Mouse (Mus musculus) central nervous system, embryonic 18 days (tissue): ENCODE measurements around the gene Ddhd1. TPM values are rescaled to one million over a fixed set of nuclear protein-coding genes. Genes with fewer than 3 reads are reported as not detected.

ENCODE experiments used
- polyA plus RNA-seq: library from polyadenylated mRNA; depleted of rRNA; stranded (reverse); fragments of >200 nt; gene quantifications from 2 replicates; pipeline ENCODE4 v1.2.3, GENCODE M21; 2012; rRNA removed

The Ddhd1 gene
- 48.9 and 53.0 TPM in 2 replicates for polyA plus RNA-seq

DNA sequence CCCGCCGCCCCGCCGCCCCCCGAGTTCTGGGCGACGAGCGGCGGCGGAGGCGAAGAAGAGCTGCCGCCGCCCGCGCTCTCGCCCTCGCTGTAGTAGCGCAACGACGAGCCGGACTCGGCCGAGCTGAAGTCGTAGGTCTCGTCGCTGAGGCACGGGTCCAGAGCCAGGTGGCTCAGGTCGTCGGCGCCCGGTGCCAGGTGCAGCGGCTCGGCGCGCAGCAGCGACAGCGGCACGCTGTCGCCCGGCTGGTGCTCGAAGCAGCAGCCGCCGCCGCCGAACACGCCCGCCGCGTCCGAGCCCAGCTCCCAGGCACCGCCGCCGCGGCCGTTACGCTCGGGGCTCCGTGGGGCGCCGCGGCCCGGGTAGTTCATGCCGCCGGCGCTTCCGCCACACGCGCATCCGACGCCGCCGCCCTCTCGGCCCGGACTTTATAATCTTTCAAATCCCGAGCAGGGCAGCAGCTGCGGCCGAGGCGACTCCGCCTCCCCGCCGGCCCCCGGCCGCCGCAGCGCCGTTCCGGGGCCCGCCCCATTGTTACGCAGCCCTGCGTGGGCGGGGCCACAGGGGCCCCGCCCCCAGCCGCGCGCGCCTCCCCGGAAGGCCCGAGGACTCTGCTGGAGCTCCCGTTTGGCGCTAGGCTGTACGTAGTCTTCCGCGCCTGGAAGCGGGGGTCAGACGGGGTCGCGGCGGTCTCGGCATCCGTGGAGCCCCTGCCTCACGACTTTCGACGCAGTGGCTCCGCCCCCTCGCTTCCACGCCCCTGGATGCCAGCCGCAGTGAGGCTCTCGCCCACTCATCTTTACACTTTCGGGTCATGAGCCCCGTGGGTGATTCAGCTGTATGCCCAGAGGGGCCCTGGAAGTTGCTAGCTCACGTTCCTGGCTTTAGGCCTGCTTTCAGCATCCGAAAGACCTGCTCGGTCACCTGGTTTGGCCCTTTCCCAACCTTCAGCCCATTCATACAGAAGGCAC is at the start of gene Ddhd1:
Ddhd1 (minus strand) TSS at position 503 of the 971 bp plus-strand sequence.

Other genes starting within 250 kb of the Ddhd1 start
- 52.5 and 61.8 TPM in 2 replicates for gene Fermt2, start 128.0 kb downstream of the Ddhd1 start, polyA plus RNA-seq